Mouse (Mus musculus): Measurements from ENCODE around the gene Slc25a29.
A peak's percentile ranks its signal among the peaks of the same experiment; 100 is the strongest.
"Not testable (repeated sequence)": the region's sequence is repeated elsewhere in the genome, so short reads cannot be mapped to it uniquely, and the experiment has no call there.

Slc25a29 gene

GRCm38 (mm10) chr12:108835840-108836409, at the start of gene Slc25a29, which contains the start of gene Slc25a47:
Gene Slc25a29 (minus strand): TSS chr12:108835883.
Gene Slc25a47 (plus strand): TSS chr12:108836046.
- DNase-seq = peak; percentile 99

GRCm38 (mm10) chr12:108882776-108883175, 47.1 kb upstream of the Slc25a29 start:
- DNase-seq = no peak

DNA sequence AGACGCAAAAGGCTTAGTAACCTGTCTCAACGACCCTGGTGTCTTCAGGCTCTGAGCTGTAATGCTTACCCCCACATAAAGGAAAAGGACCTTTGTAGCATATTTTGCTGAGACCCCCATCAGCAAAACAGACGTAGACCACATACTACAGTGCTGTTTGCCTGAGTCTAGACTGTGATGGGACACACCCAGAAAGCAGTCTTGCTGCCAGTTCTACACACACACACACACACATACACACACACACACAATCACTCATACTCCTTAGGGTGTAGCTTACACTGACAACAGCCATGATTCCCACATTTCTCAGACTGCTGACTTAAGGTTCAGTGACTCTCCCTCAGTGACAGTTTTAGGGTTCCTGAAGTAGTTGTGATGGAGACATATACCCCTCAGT, 45.5 kb upstream of the Slc25a29 start:
- no peak for DNase-seq

DNA sequence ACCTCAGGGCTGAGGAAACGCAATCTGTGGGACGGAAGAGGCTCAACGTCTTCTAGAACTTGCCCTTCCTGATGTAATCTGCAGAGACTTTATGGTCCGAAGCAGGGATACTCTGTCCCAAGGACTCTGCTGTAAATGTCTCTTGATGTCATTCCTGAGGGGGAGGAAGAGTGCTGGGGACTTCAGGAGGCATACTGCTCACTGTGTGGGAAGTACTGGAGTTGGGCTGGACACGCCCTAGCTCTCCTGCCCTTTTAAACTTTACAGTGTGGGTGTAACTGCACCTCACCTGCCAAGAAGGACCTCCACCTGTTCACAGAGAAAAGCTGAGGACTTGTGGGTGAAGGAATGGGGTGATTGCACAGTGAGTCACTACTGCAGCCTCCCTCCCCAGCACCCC, 44.9 kb upstream of the Slc25a29 start:
- no peak for DNase-seq

DNA sequence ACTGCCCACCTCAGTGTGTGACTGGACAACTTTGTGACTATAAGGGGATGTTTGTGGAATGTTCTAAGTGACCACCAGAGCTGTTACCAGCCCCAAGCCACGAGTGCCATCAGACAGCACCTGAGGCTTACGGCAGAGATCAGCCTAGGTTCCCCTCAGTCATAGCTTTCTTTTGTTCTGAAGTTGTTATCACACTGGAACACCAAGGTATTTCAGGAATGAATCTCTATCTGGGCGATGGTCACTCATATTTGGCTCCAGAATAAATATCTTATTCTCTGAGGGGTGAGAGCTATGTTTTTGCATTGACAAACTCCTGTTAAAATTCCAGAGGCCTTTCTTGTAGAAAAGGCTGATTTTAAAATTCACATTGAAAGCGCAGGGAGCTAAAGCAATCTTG, 43.5 kb upstream of the Slc25a29 start:
- no peak for DNase-seq

DNA sequence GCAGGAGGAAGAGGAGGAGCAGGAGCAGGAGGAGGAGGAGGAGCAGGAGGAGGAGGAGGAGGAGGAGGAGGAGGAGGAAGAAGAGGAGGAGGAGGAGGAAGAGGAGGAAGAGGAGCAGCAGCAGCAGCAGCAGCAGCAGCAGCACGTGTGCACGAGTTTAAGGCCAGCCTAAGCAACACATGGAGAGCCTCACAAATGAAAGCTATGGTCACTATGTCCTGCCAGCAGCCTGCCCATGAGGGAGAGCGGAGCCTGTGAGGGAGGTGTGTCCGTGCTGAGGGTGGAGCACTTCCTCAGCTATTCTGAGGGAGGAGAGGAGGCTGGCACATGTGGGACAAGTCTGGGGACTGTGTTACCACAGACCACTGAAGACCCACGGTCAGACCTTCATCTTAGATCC, 37.4 kb upstream of the Slc25a29 start:
- no peak for DNase-seq

GRCm38 (mm10) chr12:108869575-108869974, 33.9 kb upstream of the Slc25a29 start:
- peak; percentile 25 for DNase-seq

- DNase-seq = no peak
These were observed 29.4 kb upstream of the Slc25a29 start for GRCm38 (mm10) chr12:108865007-108865494.

DNA sequence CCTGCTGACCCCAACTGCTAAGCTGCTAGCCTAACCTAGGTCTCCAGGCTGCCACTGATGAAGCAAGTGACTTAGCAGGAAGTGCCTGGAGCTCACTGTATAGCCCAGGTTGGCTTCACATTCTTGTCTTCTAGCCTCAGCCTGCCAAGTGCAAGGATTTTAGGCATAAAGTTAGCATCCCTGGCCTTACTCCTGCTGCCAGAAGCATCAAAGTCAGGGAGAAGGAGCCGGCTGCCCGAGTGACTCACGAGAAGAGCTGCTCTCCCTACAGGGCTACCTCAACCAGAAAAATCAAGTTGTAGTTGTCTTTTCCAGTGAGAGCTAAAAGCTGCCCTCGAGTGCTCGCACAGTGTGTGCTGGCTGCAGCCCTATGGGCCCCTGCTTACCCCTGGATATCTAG, 22.8 kb upstream of the Slc25a29 start:
- no peak for DNase-seq

- no peak for DNase-seq
These were observed 22.0 kb upstream of the Slc25a29 start for GRCm38 (mm10) chr12:108857589-108858184.

- DNase-seq = no peak
These were observed 21.4 kb upstream of the Slc25a29 start for GRCm38 (mm10) chr12:108857109-108857508.

- DNase-seq = no peak
These were observed 20.5 kb upstream of the Slc25a29 start for GRCm38 (mm10) chr12:108856186-108856585.

GRCm38 (mm10) chr12:108855081-108855480, 19.4 kb upstream of the Slc25a29 start:
- no peak for DNase-seq

GRCm38 (mm10) chr12:108852822-108853221, 17.1 kb upstream of the Slc25a29 start:
- no peak for DNase-seq

- no peak for DNase-seq
These were observed 15.2 kb upstream of the Slc25a29 start for GRCm38 (mm10) chr12:108850886-108851285.

DNA sequence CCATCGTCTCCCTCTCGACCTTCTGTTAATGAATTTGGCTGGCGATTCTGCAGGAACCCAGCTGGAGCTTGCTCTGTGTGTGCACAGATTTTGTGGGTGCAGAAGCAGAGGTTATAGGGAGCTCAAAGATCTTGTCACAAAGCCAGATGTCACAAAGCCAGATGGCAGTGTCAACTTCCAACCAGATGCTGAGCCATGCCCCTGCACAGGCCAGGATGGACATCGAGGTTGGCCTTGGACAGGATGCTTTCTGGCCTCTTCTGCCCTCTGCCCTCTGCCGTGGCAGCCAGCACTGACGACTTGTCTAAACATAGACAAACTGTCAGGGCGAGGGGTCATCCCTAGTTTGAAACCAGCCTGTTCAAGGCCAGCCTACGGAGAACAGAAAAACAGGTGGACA, 14.4 kb upstream of the Slc25a29 start:
- no peak for DNase-seq

DNA sequence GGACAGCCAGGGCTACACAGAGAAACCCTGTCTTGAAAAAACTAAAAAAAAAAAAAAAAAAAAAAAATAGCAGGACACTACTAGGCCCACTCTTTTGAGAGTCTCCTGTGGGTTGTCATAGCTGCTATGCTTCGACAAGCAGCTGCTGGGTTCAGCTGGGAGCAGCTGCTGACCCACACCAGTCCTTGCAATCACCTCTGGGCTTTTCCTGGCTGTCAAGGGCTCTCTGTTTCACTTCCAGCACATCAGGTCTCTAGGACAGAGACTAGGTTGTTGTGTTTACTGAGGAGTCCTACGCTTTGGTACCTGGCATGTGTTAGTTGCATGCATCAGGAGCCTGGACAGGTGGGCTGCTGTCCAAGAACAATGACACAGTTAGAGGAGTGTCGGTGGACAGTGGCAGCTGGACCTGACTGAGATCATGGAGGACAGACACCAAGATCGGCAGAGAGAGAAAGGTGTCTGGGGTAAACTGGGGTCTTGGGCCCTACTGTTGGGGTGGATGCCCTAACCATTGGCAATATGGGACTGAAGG, 13.9 kb upstream of the Slc25a29 start:
- no peak for DNase-seq

- DNase-seq = not testable (repeated sequence)
These were observed 12.3 kb upstream of the Slc25a29 start for GRCm38 (mm10) chr12:108848033-108848432.

DNA sequence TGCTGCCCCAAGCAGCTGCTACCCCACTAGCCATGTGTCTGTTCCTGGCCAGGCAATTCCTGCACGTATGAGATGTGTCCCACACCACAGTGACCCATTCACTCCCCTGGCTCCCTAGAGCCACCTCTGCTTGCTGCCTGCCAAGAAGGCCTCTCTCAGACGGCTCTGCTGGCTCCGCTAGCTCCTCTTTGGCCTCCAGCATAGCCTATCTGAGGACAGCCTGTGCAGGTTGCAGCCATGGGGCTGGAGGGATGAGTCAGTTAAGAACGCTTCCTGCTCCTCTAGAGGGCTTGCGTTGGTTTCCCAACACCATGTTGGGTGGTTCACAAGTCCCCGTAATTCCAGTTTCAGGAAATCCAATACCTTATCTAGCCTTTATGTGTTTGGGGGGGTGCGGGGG, 7.0 kb upstream of the Slc25a29 start:
- DNase-seq = no peak

- DNase-seq = no peak
These were observed 5.5 kb upstream of the Slc25a29 start for GRCm38 (mm10) chr12:108841181-108841580.

- no peak for DNase-seq
These were observed 1.0 kb upstream of the Slc25a29 start for GRCm38 (mm10) chr12:108836722-108837121.

DNA sequence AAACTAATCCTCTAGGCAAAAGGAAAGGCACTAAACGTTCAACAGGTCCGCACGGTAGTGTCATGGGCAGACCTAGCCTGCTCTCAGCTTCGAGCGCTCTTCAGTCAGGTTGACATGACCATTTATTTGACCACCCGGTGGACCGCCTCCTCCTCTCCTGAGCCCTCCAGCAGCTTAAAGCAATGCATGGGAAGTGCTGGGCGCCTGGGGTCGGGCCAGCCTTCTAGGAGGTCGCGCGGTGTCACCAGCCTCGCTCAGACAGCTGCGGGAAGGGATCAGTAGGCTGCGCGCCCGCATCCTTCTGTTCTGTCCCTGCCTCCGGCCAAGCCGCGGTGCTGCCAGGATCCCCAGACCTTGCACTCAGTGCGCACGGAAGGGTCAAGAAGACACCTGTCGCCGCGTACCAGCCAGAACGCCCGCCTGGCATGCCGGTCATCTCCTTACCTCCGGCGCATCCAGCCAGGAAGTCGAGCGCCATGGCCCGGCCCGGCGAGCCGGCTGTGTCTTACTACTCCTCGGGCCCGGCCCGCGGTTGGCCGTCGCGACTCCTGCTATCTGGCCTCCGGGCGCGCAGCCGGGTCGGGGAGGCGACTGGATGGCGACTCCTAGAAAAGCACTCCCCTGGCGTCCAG, 359 bp downstream of the Slc25a29 start:
- no peak for DNase-seq

DNA sequence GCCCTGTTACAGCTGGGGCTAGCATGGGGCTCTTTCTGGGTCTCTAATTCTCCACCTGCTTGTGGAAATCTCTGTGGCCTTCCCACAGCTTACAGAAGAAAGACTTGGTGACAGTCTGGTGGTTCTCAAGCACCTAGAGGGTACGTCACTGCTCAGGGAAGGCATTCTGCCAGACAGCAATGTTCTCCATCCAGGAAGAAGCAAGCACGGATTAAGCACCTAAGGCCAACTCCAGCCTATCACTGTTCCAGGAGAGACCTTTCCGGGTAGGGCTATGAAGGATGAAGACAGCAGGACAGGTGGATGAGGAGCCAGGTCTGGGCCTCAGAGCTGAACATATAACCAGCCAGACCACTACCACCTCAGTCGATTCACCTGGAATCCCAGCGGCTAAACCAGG, 897 bp downstream of the Slc25a29 start:
- DNase-seq = no peak

- no peak for DNase-seq
These were observed 1.3 kb downstream of the Slc25a29 start for GRCm38 (mm10) chr12:108834337-108834736.
